Mouse (Mus musculus) CH12.LX (cell line): Measurements from ENCODE around the gene Rph3al. TPM values are rescaled to one million over a fixed set of nuclear protein-coding genes. Genes with fewer than 3 reads are reported as not detected.

Source experiments
- DNase-seq: peaks from one replicate; pipeline ENCODE4 v3.0.0-alpha.2; 2013; ENCODE audit errors: extremely low read depth
- H3K27ac ChIP-seq: 2 replicates; pipeline ENCODE4 v1.5.1; 2012; ENCODE audit warnings: low read depth, mild to moderate bottlenecking, control low read depth, moderate library complexity; ENCODE audit not compliant: insufficient read depth
- H3K27me3 ChIP-seq: replicated peaks from 2 replicates; pipeline ENCODE3; 2012; ENCODE audit warnings: inconsistent platforms
- H3K36me3 ChIP-seq, 2 experiments: replicated peaks in 1 of 2; 2 replicates each; pipeline versions ENCODE3 to v1.6.1; 2012; ENCODE audit warnings: inconsistent platforms in 1 of 2, low read length in 1 of 2, mild to moderate bottlenecking in 1 of 2, mixed read lengths in 1 of 2, moderate library complexity in 1 of 2; ENCODE audit not compliant: control insufficient read depth in 1 of 2, insufficient read depth in 1 of 2
- H3K4me1 ChIP-seq, 2 experiments: 2 replicates each; pipeline ENCODE4 v1.6.1; 2012; ENCODE audit warnings: inconsistent platforms in 1 of 2, moderate library complexity in 1 of 2; ENCODE audit not compliant: insufficient read depth in 2 of 2, control insufficient read depth in 1 of 2
- H3K4me2 ChIP-seq: 2 replicates; pipeline ENCODE4 v1.6.1; 2012; ENCODE audit warnings: low read depth, mild to moderate bottlenecking, control low read depth; ENCODE audit not compliant: poor library complexity, insufficient read depth, severe bottlenecking
- H3K4me3 ChIP-seq, 3 experiments: fragments of 150-350 bp in 1 of 3; sonication (generic) in 1 of 3; replicated peaks in 1 of 3; 2 replicates each; pipeline versions ENCODE3 to v1.5.1; 2011 to 2012; ENCODE audit warnings: low read depth in 2 of 3, low read length in 2 of 3, mild to moderate bottlenecking in 2 of 3, moderate library complexity in 2 of 3, control low read depth in 1 of 3, improper control_type of control experiment in 1 of 3, inconsistent platforms in 1 of 3, mixed read lengths in 1 of 3; ENCODE audit not compliant: poor library complexity in 1 of 3
- H3K79me2 ChIP-seq: replicated peaks from 2 replicates; pipeline ENCODE4 v1.6.1; 2012; ENCODE audit warnings: mild to moderate bottlenecking, moderate library complexity; ENCODE audit not compliant: control insufficient read depth, poor library complexity, insufficient read depth, severe bottlenecking; ENCODE audit errors: extremely low read depth
- H3K9ac ChIP-seq: 2 replicates; pipeline ENCODE4 v1.6.1; 2012; ENCODE audit warnings: low read depth, mild to moderate bottlenecking, control low read depth, moderate library complexity; ENCODE audit not compliant: insufficient read depth
- H3K9me3 ChIP-seq: replicated peaks from 2 replicates; pipeline ENCODE3; 2012; ENCODE audit warnings: low read length, inconsistent platforms, mixed read lengths
- BHLHE40 ChIP-seq: IDR thresholded peaks from 2 replicates; pipeline ENCODE4 v1.6.1; 2011; ENCODE audit warnings: mild to moderate bottlenecking, low read depth, low read length, improper control_type of control experiment
- CHD1 ChIP-seq: IDR thresholded peaks from 2 replicates; pipeline ENCODE4 v1.6.1; 2012; ENCODE audit warnings: low read depth, low read length, improper control_type of control experiment, inconsistent platforms
- E2F4 ChIP-seq: IDR thresholded peaks from 2 replicates; pipeline ENCODE4 v1.6.1; 2011; ENCODE audit warnings: low read depth, low read length, improper control_type of control experiment; ENCODE audit not compliant: insufficient replicate concordance
- EP300 ChIP-seq: IDR thresholded peaks from 2 replicates; pipeline ENCODE4 v1.6.1; 2011; ENCODE audit warnings: low read length, improper control_type of control experiment
- ETS1 ChIP-seq: conservative IDR thresholded peaks from 2 replicates; pipeline ENCODE4 v1.6.1; 2012; ENCODE audit warnings: low read depth, mild to moderate bottlenecking, inconsistent platforms, low read length, improper control_type of control experiment, moderate library complexity
- GABPA ChIP-seq: IDR thresholded peaks from 2 replicates; pipeline ENCODE4 v1.6.1; 2012; ENCODE audit warnings: low read depth, low read length, improper control_type of control experiment, inconsistent platforms; ENCODE audit not compliant: insufficient replicate concordance
- IRF4 ChIP-seq: IDR thresholded peaks from 2 replicates; pipeline ENCODE4 v1.6.1; 2014; ENCODE audit warnings: low read depth, mild to moderate bottlenecking, inconsistent platforms, low read length, improper control_type of control experiment
- JUN ChIP-seq: IDR thresholded peaks from 2 replicates; pipeline ENCODE4 v1.6.1; 2011; ENCODE audit warnings: low read depth, mild to moderate bottlenecking, low read length, improper control_type of control experiment, moderate library complexity; ENCODE audit not compliant: insufficient read depth
- JUND ChIP-seq: conservative IDR thresholded peaks from 2 replicates; pipeline ENCODE4 v1.6.1; 2011; ENCODE audit warnings: low read depth, low read length, improper control_type of control experiment
- KAT2A ChIP-seq: IDR thresholded peaks from 2 replicates; pipeline ENCODE4 v1.6.1; 2012; ENCODE audit warnings: low read length, improper control_type of control experiment, inconsistent platforms; ENCODE audit not compliant: insufficient replicate concordance
- MAX ChIP-seq: IDR thresholded peaks from 2 replicates; pipeline ENCODE4 v1.6.1; 2011; ENCODE audit warnings: low read length, improper control_type of control experiment
- MAZ ChIP-seq: IDR thresholded peaks from 2 replicates; pipeline ENCODE4 v1.6.1; 2012; ENCODE audit warnings: low read depth, mild to moderate bottlenecking, inconsistent platforms, low read length, improper control_type of control experiment, moderate library complexity
- MEF2A ChIP-seq: IDR thresholded peaks from 2 replicates; pipeline ENCODE4 v1.6.1; 2014; ENCODE audit warnings: low read depth, mild to moderate bottlenecking, inconsistent platforms, low read length, improper control_type of control experiment, borderline replicate concordance
- MXI1 ChIP-seq: IDR thresholded peaks from 2 replicates; pipeline ENCODE4 v1.6.1; 2011; ENCODE audit warnings: mild to moderate bottlenecking, low read depth, low read length, improper control_type of control experiment
- NELFE ChIP-seq: IDR thresholded peaks from 2 replicates; pipeline ENCODE4 v1.6.1; 2011; ENCODE audit warnings: low read depth, low read length, improper control_type of control experiment
- NRF1 ChIP-seq: IDR thresholded peaks from 2 replicates; pipeline ENCODE4 v1.6.1; 2014; ENCODE audit warnings: low read depth, mild to moderate bottlenecking, inconsistent platforms, low read length, improper control_type of control experiment, moderate library complexity
- PAX5 ChIP-seq: IDR thresholded peaks from 2 replicates; pipeline ENCODE4 v1.6.1; 2012; ENCODE audit warnings: low read length, inconsistent platforms, mixed read lengths
- POLR2AphosphoS2 ChIP-seq: IDR thresholded peaks from 2 replicates; pipeline ENCODE4 v1.6.1; 2011; ENCODE audit warnings: low read depth, low read length, improper control_type of control experiment
- RAD21 ChIP-seq: IDR thresholded peaks from 2 replicates; pipeline ENCODE4 v1.6.1; 2011; ENCODE audit warnings: low read depth, mild to moderate bottlenecking, low read length, improper control_type of control experiment, moderate library complexity
- RCOR1 ChIP-seq: conservative IDR thresholded peaks from 2 replicates; pipeline ENCODE4 v1.6.1; 2012; ENCODE audit warnings: low read depth, mild to moderate bottlenecking, inconsistent platforms, low read length, improper control_type of control experiment
- SIN3A ChIP-seq: IDR thresholded peaks from 2 replicates; pipeline ENCODE4 v1.6.1; 2012; ENCODE audit warnings: low read length, improper control_type of control experiment, inconsistent platforms
- SMC3 ChIP-seq: IDR thresholded peaks from 2 replicates; pipeline ENCODE4 v1.6.1; 2011; ENCODE audit warnings: low read depth, low read length, improper control_type of control experiment
- TBP ChIP-seq: conservative IDR thresholded peaks from 2 replicates; pipeline ENCODE4 v1.6.1; 2011; ENCODE audit warnings: low read depth, low read length, improper control_type of control experiment
- USF2 ChIP-seq: conservative IDR thresholded peaks from 2 replicates; pipeline ENCODE4 v1.6.1; 2011; ENCODE audit warnings: low read depth, low read length, improper control_type of control experiment
- ZMIZ1 ChIP-seq: IDR thresholded peaks from 2 replicates; pipeline ENCODE4 v1.6.1; 2012; ENCODE audit warnings: low read depth, mild to moderate bottlenecking, inconsistent platforms, low read length, improper control_type of control experiment
- dilution Hi-C: fragments of 300-500 bp; cut with MboI; formaldehyde crosslinking; loops from 2 replicates; pipeline ENCODE4 v1.14.3; 2020; ENCODE audit warnings: low sequenced_read_pairs; ENCODE audit not compliant: extremely low pct_unique_long_range_greater_than_20kb, extremely low pct_ligation_motif_present
- in situ Hi-C: fragments of 300-500 bp; cut with MboI; formaldehyde crosslinking; loops from 3 replicates; pipeline ENCODE4 v1.14.3; 2019; ENCODE audit warnings: low sequenced_read_pairs, low pct_ligation_motif_present, low pct_unique_long_range_greater_than_20kb, mixed read lengths
- polyA plus RNA-seq: library from polyadenylated mRNA; unstranded; fragments of >175 nt; gene quantifications from 2 replicates; pipeline ENCODE4 v1.2.1, GENCODE M21; 2012; ENCODE audit warnings: low read depth; ENCODE audit not compliant: insufficient read length
- total RNA-seq, 2 experiments: library from RNA; depleted of rRNA; stranded (reverse); fragments of 300-350 nt in 1 of 2; fragments of >200 nt in 1 of 2; gene quantifications; 2 replicates each; pipeline ENCODE4 v1.2.3; 2012 to 2014

Gene Rph3al
- total and polyA plus RNA-seq, 3 experiments, result 0.34 to 0.39 TPM; not detected in 1

DNA sequence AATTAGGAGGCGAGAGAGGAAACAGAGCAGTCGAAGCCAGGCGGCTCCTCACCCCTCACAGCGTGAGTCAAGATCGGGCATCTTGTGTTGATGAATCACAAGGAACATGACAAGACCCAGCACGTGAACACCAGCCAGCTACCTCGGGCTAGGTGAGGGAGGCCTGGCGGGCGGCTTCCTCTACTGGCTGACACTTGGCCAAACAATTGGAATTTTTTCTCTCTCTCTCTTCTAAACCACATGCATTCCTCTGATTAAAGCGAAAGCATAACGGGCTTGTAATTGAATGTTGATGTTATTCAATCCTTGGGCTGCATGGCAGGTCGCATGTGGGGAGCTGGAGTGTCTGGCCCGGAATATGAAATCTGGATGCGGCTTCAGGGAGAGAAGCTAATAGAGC, 77.0 kb downstream of the Rph3al start:
- no peak overlapping the region for H3K27ac ChIP-seq
- peaks cover 0 to 8% of the 10 kb centered on the region in 2 experiments; a peak in 2 of 4 replicates for H3K4me1 ChIP-seq
- no peak overlapping the region for H3K4me3 ChIP-seq
- H3K9me3 ChIP-seq, result no peaks in the 10 kb centered on the region
- peaks cover 15% of the 10 kb centered on the region for H3K27me3 ChIP-seq
- in situ Hi-C loops, result no loop called here
- H3K36me3 ChIP-seq, result no peaks in the 10 kb centered on the region
- dilution Hi-C loops, result no loop called here
- H3K9ac ChIP-seq, result no peak overlapping the region
- no peak for TF ChIP-seq IRF4
- TF ChIP-seq NELFE, result no peak
- no peaks in the 10 kb centered on the region for H3K79me2 ChIP-seq
- DNase-seq, result no peak
- H3K4me2 ChIP-seq, result no peak overlapping the region

DNA sequence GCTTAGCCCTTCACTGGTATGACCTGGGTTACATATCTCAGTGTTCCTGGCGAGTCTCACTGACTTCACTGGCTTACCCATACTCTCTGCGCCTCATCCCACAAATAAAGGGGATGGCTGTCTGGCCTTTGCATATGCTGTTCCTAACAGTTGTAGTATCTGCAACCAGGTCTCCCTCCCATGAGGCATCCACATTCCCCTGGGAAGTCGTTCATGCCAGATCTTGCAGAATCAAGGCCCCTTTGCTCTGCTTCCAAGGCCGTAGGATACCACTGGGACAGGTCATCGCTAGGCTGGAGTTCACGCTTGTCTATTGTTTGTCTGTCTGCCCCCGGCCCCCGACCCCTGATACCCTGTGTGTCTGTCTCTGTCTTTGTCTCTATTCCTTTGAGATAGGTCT, 78.8 kb downstream of the Rph3al start:
- no peaks in the 10 kb centered on the region for H3K9me3 ChIP-seq
- H3K27me3 ChIP-seq, result peaks cover 24% of the 10 kb centered on the region
- no peaks in the 10 kb centered on the region for H3K79me2 ChIP-seq
- H3K9ac ChIP-seq, result no peak overlapping the region
- no peak overlapping the region for H3K4me3 ChIP-seq
- no peak overlapping the region for H3K27ac ChIP-seq
- no peaks in the 10 kb centered on the region for H3K36me3 ChIP-seq
- peaks cover 0 to 9% of the 10 kb centered on the region in 2 experiments; a peak in 2 of 4 replicates for H3K4me1 ChIP-seq
- no peak overlapping the region for H3K4me2 ChIP-seq
- in situ Hi-C loops (no loop called here), dilution Hi-C loops (no loop called here)
- no peak for TF ChIP-seq CHD1
- no peak for TF ChIP-seq JUND
- TF ChIP-seq SIN3A, result no peak
- TF ChIP-seq E2F4, result no peak
- no peak for TF ChIP-seq NELFE
- TF ChIP-seq ETS1, result no peak
- no peak for TF ChIP-seq USF2
- TF ChIP-seq MEF2A, result no peak
- no peak for TF ChIP-seq EP300
- TF ChIP-seq MAX, result no peak
- no peak for TF ChIP-seq SMC3
- no peak for TF ChIP-seq RAD21
- no peak for TF ChIP-seq POLR2AphosphoS2
- DNase-seq, result no peak

GRCm38 (mm10) chr11:75858975-75859374, 79.3 kb downstream of the Rph3al start:
- Histone ChIP-seq H3K4me3 (no peak overlapping the region), H3K9me3 (no peaks in the 10 kb centered on the region), H3K4me2 (no peak overlapping the region), H3K36me3 (no peaks in the 10 kb centered on the region), H3K79me2 (no peaks in the 10 kb centered on the region), H3K27ac (no peak overlapping the region), H3K27me3 (peaks cover 24% of the 10 kb centered on the region), H3K9ac (no peak overlapping the region), H3K4me1 (peaks cover 0 to 12% of the 10 kb centered on the region in 2 experiments; a peak in 2 of 4 replicates)
- dilution Hi-C loops (no loop called here), in situ Hi-C loops (no loop called here)
- DNase-seq, result no peak
- TF ChIP-seq USF2 (no peak), MAZ (no peak), RAD21 (no peak), MEF2A (no peak), ZMIZ1 (no peak), NRF1 (no peak), KAT2A (no peak), JUND (no peak), SIN3A (no peak), POLR2AphosphoS2 (no peak), GABPA (no peak), CHD1 (no peak), RCOR1 (no peak), MXI1 (no peak), E2F4 (no peak), PAX5 (no peak), BHLHE40 (no peak), TBP (no peak), JUN (no peak), NELFE (no peak)
